Mouse (Mus musculus) lung, postnatal 0 days (tissue): Measurements from ENCODE around the gene Nme7.
A peak's percentile ranks its signal among the peaks of the same experiment; 100 is the strongest.

Experiments
- CTCF ChIP-seq: IDR thresholded peaks from 2 replicates; pipeline ENCODE4 v1.5.1; 2016; ENCODE audit warnings: antibody characterized with exemption, mild to moderate bottlenecking
- EP300 ChIP-seq: IDR thresholded peaks from 2 replicates; pipeline ENCODE4 v1.6.1; 2016; ENCODE audit warnings: antibody characterized with exemption, mild to moderate bottlenecking, control low read depth

DNA sequence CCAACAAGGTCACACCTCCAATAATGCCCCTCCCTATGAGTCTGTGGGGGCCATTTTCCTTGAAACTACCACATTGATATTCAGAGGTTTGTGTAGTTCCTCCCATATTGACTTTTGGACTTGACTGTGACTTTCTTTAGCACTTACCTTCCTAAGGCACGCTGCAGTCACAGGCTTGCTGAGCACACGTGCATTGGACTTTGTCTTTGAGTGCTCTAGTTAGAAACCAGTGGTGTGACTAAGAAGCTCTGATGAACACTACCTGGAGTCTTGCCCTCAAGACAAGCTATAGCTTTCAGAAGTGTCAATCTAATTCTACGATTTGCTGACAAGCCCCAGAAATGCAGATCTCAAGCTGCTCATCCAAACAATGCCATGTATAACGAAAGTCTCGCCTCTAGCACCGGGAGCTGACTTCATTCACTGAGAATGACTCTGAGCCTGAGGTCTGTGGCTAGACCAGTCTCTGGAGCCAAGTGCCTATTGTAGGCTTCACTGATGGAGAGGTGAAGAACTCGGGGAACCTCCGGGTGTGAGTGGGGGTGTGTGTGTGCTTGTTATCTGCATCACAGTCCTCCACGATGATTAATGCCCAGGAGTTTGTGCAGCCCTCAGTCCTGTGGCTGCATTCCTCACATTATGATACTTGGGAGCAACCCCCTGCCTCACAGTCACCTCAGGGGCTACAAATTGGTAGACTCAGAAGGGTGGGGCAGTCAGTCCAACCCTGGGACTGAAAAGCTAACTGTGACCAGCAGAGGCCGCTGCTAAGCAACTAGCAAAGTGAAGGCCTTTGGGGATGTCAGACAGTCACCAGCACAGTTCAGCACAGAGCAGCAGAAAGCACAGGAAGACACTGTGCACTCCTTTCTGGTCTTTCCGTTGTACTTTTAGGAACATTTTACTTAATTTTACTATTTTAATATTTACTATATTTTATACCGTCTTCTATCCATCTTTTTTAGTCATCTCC lies 62.5 kb downstream of the Nme7 start:
- TF ChIP-seq EP300, result no peak
- TF ChIP-seq CTCF, result peak; percentile 90
